Mouse (Mus musculus) neural tube, embryonic 12.5 days (tissue): ENCODE results near the gene Sfn. TPM values are rescaled to one million over a fixed set of nuclear protein-coding genes. Genes with fewer than 3 reads are reported as not detected.

ENCODE experiments used
- ATAC-seq: fragments of 200-750 bp; cut with Nextera tagmentation; 2 replicates; pipeline ENCODE4 v1.8.0; 2017; ENCODE audit warnings: low read depth, mild to moderate bottlenecking, moderate TSS enrichment, moderate library complexity; ENCODE audit not compliant: low FRiP score
- H3K27ac ChIP-seq: fragments of 300-500 bp; sonication (generic); 2 replicates; pipeline ENCODE4 v1.5.1; 2016
- H3K27me3 ChIP-seq: fragments of 300-500 bp; sonication (generic); replicated peaks from 2 replicates; pipeline ENCODE4 v1.6.1; 2016; ENCODE audit warnings: mild to moderate bottlenecking
- H3K36me3 ChIP-seq: fragments of 300-500 bp; sonication (generic); 2 replicates; pipeline ENCODE4 v1.6.1; 2016; ENCODE audit warnings: mild to moderate bottlenecking
- H3K4me1 ChIP-seq: fragments of 300-500 bp; sonication (generic); 2 replicates; pipeline ENCODE4 v1.6.1; 2016
- H3K4me2 ChIP-seq: fragments of 300-500 bp; sonication (generic); replicated peaks from 2 replicates; pipeline ENCODE4 v1.6.1; 2016; ENCODE audit warnings: mild to moderate bottlenecking
- H3K4me3 ChIP-seq: fragments of 300-500 bp; sonication (generic); 2 replicates; pipeline ENCODE4 v1.5.1; 2016
- H3K9ac ChIP-seq: fragments of 300-500 bp; sonication (generic); 2 replicates; pipeline ENCODE4 v1.6.1; 2016; ENCODE audit warnings: mild to moderate bottlenecking
- H3K9me3 ChIP-seq: fragments of 300-500 bp; sonication (generic); 2 replicates; pipeline ENCODE4 v1.6.1; 2016; ENCODE audit warnings: mild to moderate bottlenecking
- WGBS: fragments of 180-500 bp; shearing (Covaris S2); methylation state at CpG from one replicate; pipeline ENCODE4 v1.1.7; 2016; 5-methylcytosine and 5-hydroxymethylcytosine counted together
- polyA plus RNA-seq: library from polyadenylated mRNA; unstranded; fragments of >200 nt; fragmentation: Nextera tagmentation; extraction: Ambion mirVana; gene quantifications from 2 replicates; pipeline ENCODE4 v1.2.1, GENCODE M21; 2016

Sfn gene
- polyA plus RNA-seq, 1 experiment from 2014 or later: 9.5 TPM

DNA sequence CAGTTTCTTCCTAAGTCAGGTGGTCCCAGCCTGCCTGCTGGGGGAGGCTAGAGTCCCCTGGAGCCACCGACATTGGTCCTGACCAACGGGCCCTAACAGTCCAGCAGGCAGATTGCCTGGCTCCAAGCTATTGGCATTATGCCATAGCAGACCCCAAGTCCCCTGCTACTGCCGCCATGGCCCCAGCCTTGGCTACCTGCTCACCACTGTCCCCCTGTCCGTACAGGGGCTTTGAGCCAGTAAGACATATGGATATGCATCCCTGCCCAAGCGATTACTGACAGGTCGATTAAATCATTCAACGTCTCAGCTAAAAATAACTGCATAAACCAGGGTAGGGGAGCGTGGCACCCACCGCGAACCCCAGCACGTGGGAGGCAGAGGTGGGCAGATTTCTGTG, 16.0 kb upstream of the Sfn start:
- Histone ChIP-seq H3K9me3 (no peaks in the 10 kb centered on the region), H3K4me1 (no peaks in the 10 kb centered on the region), H3K4me3 (no peak overlapping the region), H3K27ac (no peak overlapping the region), H3K9ac (no peak overlapping the region), H3K27me3 (no peaks in the 10 kb centered on the region), H3K4me2 (no peak overlapping the region), H3K36me3 (peaks cover 32% of the 10 kb centered on the region)
- WGBS: 94% methylated on average over 11 of the region's 11 CpGs
- ATAC-seq: no peak

DNA sequence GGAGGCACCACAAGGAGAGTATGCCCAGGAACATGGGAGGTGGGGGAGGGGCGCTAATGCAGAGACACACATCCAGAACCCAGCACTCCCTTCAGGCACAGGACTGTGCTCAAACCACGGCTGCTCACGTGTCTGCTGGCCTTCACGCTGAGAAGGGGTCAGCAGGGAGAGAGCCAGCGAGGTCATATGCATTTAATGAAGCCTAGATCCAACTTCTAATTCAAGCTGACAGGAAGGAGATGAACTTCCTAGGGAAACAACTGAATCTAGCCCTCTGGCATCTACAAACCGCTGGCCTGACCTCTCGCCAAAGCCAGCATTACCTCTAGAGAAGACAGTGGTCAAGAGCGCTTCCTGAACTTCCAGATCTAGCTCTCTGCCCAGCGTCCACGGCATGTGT, 13.4 kb upstream of the Sfn start:
- Histone ChIP-seq H3K27ac (no peak overlapping the region), H3K9ac (no peak overlapping the region), H3K36me3 (peaks cover 45% of the 10 kb centered on the region), H3K4me3 (no peak overlapping the region), H3K27me3 (no peaks in the 10 kb centered on the region), H3K4me1 (no peaks in the 10 kb centered on the region), H3K4me2 (no peak overlapping the region), H3K9me3 (no peaks in the 10 kb centered on the region)
- ATAC-seq: no peak
- 82% methylated on average over 10 of the region's 10 CpGs for WGBS

DNA sequence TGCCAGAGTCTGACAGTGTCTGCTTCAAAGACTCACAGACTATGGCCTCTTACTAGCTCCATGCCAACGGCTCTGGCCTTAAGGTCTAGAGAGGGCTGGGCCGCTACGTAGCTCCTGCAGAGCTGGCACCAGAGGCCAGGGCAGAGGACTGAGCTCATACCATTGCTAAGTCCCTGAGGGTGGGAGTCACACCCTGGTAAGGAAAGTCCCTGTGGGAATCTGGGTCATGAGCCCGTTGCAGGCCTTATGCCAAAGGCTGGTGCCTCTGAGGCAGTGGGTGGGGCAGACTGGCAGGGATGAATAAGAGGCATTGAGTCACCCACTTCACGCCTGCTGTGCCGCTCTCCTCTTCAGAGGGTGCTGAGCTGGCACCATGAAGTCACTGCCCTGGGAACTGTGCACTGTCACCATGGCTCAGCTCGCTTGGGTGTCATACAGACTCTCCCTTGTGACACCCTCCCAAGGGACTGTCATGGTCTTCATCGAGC, 12.3 kb upstream of the Sfn start:
- no peak overlapping the region for H3K9ac ChIP-seq
- no peaks in the 10 kb centered on the region for H3K27me3 ChIP-seq
- H3K4me3 ChIP-seq: no peak overlapping the region
- H3K4me1 ChIP-seq: no peaks in the 10 kb centered on the region
- 91% methylated on average over 8 of the region's 8 CpGs for WGBS
- no peaks in the 10 kb centered on the region for H3K9me3 ChIP-seq
- no peak overlapping the region for H3K4me2 ChIP-seq
- ATAC-seq: no peak
- no peak overlapping the region for H3K27ac ChIP-seq
- H3K36me3 ChIP-seq: peaks cover 45% of the 10 kb centered on the region

DNA sequence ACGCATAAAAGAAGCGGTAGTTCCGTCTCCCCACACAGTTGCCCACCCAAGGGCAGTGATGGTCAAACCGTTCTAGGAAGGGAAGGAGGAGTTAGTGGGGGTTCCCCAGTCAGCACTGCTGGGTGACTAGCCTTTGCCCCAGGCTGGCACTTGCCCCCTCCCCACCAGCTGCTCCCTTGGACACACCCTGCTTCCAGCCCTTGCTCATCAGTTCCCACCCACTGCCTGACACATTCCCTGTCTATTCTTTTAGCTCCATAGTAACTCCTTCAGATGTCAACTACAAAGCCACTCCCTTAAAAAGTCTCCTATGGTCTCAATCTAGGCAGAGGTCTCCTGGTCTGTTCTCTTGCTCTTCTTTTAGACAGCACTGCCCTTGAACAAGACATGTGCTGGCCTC, 11.9 kb upstream of the Sfn start:
- no peak overlapping the region for H3K27ac ChIP-seq
- H3K36me3 ChIP-seq: peaks cover 43% of the 10 kb centered on the region
- no peaks in the 10 kb centered on the region for H3K27me3 ChIP-seq
- ATAC-seq: no peak
- no peaks in the 10 kb centered on the region for H3K4me1 ChIP-seq
- H3K4me3 ChIP-seq: no peak overlapping the region
- no peak overlapping the region for H3K9ac ChIP-seq
- H3K9me3 ChIP-seq: no peaks in the 10 kb centered on the region
- WGBS: 94% methylated on average over 4 of the region's 4 CpGs
- no peak overlapping the region for H3K4me2 ChIP-seq

DNA sequence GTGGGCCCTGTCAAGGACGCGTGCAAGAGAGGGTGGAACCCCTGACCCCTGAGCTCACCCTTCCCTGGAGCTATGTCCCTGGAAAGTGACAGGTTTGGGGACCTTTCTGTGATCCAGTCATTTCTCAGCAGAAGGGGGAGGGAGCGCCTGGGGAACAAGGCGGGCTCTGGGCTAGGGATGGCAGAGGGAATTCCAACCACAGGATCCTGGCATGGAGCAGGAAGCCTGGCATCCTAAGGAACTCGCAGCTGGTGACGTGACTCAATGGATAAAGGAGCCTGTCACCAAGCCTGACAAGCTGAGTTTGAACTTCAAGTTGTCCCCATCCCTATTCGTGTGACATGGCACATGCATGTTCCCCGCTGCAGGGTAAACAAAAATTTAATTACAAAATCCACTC, 11.1 kb upstream of the Sfn start:
- no peak for ATAC-seq
- WGBS: 95% methylated on average over 8 of the region's 8 CpGs
- Histone ChIP-seq H3K27ac (no peak overlapping the region), H3K4me2 (no peak overlapping the region), H3K9ac (no peak overlapping the region), H3K27me3 (no peaks in the 10 kb centered on the region), H3K36me3 (peaks cover 48% of the 10 kb centered on the region), H3K4me3 (no peak overlapping the region), H3K4me1 (no peaks in the 10 kb centered on the region), H3K9me3 (no peaks in the 10 kb centered on the region)

DNA sequence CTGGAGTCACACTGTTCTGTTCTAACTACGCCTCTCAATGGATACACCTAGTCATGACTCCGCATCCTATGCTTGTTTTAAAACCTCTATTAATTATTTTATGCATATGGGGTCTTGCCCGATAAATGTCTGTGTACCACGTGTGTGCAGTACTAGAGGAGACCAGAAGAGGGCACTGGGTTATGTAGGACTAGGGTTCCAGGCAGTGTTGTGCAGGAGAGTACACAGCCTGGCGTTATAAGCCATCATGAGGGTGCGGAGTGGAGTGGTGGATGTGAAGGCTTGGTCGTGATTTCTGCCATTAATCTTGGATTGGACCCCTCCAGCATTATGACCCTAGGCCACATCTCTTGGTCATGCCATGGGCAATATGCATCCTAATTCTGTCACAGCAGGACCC, 10.4 kb upstream of the Sfn start:
- no peaks in the 10 kb centered on the region for H3K9me3 ChIP-seq
- H3K27me3 ChIP-seq: no peaks in the 10 kb centered on the region
- H3K4me1 ChIP-seq: no peaks in the 10 kb centered on the region
- peaks cover 53% of the 10 kb centered on the region for H3K36me3 ChIP-seq
- no peak overlapping the region for H3K9ac ChIP-seq
- ATAC-seq: no peak
- no peak overlapping the region for H3K4me2 ChIP-seq
- H3K27ac ChIP-seq: no peak overlapping the region
- 94% methylated on average over 7 of the region's 7 CpGs for WGBS
- H3K4me3 ChIP-seq: no peak overlapping the region

DNA sequence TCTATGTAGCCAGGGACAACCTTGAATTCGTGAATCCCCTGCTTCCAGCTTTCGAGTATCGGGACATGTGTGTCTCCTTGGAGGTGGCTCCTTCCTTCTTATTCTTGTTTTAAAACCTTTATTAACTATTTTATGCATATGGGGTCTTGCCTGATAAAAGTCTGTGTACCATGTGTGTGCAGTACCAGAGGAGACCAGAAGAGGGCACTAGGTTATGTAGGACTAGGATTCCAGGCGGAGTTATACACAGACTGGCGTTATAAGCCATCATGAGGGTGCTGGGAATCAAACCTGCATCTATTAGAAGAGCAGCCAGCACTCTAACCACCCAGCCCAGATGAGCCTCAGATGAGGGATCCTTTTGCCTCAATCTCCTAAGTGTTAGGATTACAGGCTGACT, 9.8 kb upstream of the Sfn start:
- H3K36me3 ChIP-seq: peaks cover 58% of the 10 kb centered on the region
- ATAC-seq: no peak
- 97% methylated on average over 5 of the region's 5 CpGs for WGBS
- H3K4me3 ChIP-seq: no peak overlapping the region
- no peaks in the 10 kb centered on the region for H3K27me3 ChIP-seq
- H3K9me3 ChIP-seq: no peaks in the 10 kb centered on the region
- no peak overlapping the region for H3K9ac ChIP-seq
- H3K27ac ChIP-seq: no peak overlapping the region
- H3K4me2 ChIP-seq: no peak overlapping the region
- no peaks in the 10 kb centered on the region for H3K4me1 ChIP-seq

DNA sequence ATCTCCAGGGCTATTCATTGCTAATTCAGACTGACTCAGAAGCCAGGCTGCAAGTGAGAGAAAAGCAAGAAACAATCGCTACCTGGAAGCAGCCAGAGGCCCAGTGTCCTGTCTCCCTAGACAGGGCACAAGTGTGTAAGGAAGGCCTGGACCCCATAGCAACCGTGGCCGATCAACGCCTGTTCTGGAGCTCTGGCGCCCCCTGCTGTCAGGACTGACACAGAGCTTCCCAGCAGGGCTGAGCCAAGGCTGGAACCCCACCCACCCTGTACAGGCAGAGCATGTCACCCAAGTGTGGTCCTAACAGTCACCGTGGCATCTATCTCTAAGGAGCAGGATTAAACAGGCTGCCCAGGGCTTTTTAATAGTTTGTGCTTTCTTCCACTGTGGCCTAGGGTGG, 7.8 kb upstream of the Sfn start:
- 19% methylated on average over 6 of the region's 6 CpGs for WGBS
- Histone ChIP-seq H3K4me1 (no peaks in the 10 kb centered on the region), H3K4me2 (no peak overlapping the region), H3K4me3 (no peak overlapping the region), H3K9ac (no peak overlapping the region), H3K9me3 (no peaks in the 10 kb centered on the region), H3K27me3 (no peaks in the 10 kb centered on the region), H3K27ac (no peak overlapping the region), H3K36me3 (peaks cover 63% of the 10 kb centered on the region)
- 0 out of 2 replicates have a peak, but pooled peaks have one; percentile 50 for ATAC-seq

DNA sequence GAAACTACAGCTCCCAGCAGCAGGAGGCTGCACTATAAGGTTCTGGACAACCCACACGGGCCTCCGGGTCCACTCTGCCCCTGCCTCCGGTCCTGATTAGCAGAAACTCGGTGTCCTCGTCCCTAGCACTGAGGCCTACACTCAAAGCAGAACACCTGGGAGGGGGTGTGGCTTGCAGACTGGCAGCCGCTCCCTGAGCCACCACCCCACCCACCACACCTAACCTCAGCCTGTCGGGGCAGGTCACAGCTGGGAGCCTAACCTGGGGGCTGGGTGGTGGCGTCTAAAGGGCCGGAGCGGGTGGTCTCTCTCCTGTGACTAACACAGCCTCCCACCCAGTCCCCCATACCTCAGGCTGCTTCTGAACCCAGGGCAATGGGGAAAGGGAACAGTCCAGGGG, 5.3 kb upstream of the Sfn start:
- no peak for ATAC-seq
- Histone ChIP-seq H3K9me3 (no peaks in the 10 kb centered on the region), H3K27ac (no peak overlapping the region), H3K4me2 (no peak overlapping the region), H3K36me3 (peaks cover 49% of the 10 kb centered on the region), H3K4me3 (no peak overlapping the region), H3K27me3 (peaks cover 13% of the 10 kb centered on the region), H3K9ac (no peak overlapping the region), H3K4me1 (no peaks in the 10 kb centered on the region)
- WGBS: 80% methylated on average over 10 of the region's 10 CpGs

DNA sequence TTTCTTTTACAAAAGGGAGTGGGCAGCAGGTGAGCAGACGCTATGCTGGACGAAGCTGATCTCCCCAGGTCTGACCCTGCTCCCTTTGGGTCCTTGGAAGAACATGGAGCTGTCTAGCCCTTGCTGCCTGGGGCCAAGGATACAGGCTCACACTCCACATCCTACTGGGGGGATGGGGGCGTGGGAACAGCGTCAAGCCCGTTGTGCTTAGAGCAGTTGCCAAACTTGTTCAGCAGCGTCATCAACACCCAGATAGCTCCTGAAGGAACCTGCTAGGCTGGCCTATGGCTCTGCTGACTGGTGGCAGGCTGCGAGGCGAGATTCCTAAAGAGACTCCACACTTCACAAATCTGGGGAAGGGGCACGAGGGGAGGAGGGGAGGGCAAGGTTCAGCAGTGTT, 3.4 kb upstream of the Sfn start:
- Histone ChIP-seq H3K27ac (no peak overlapping the region), H3K4me1 (peaks cover 4% of the 10 kb centered on the region), H3K9ac (no peak overlapping the region), H3K36me3 (peaks cover 38% of the 10 kb centered on the region), H3K4me3 (no peak overlapping the region), H3K27me3 (peaks cover 32% of the 10 kb centered on the region), H3K4me2 (no peak overlapping the region), H3K9me3 (no peaks in the 10 kb centered on the region)
- 59% methylated on average over 9 of the region's 9 CpGs for WGBS
- no peak for ATAC-seq

DNA sequence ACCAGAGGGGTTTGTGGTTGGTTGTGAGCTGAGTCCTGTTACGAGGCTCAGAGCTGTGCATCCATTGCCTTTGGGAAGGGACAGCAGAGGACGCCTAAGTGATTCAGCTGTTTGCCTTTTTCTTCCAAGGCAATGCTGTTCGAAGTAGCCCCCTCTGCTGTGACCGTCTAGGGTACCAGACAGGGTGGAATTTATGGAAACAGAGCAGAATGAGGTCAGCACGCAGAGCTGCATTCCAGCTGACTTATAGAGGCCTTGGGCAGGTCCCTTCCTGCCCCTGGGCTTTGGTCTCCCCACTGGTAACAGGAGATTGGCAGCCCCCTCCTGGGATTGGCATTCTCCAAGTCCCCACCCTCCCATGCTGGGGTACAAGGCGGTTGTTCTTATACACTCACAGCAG, 2.9 kb upstream of the Sfn start:
- WGBS: 64% methylated on average over 6 of the region's 6 CpGs
- Histone ChIP-seq H3K4me3 (no peak overlapping the region), H3K4me1 (peaks cover 8% of the 10 kb centered on the region), H3K36me3 (peaks cover 38% of the 10 kb centered on the region), H3K27me3 (peaks cover 37% of the 10 kb centered on the region), H3K9ac (no peak overlapping the region), H3K27ac (no peak overlapping the region), H3K9me3 (no peaks in the 10 kb centered on the region), H3K4me2 (no peak overlapping the region)
- no peak for ATAC-seq

DNA sequence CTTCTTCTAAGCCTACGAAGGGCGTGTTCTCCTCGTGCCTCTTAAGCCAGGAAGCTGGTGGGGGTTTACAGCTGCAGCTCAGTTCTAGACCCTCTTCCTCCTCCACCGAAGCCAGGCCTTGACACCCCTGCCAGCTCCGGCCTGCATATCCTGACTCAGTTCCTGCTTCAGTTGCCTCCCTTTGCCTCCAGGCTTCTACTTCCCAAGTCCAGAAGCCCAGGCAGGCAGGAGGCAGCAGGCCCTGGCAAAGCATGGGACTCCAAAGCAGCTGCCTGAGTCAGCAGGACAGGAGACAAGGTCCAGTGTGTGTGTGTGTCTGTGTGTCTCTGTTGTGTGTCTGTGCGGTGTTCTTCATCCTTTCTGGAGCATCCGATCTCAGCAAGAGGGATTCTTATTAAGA, 2.2 kb upstream of the Sfn start:
- Histone ChIP-seq H3K9me3 (no peaks in the 10 kb centered on the region), H3K27ac (no peak overlapping the region), H3K27me3 (peaks cover 44% of the 10 kb centered on the region), H3K4me1 (peaks cover 15% of the 10 kb centered on the region), H3K36me3 (peaks cover 38% of the 10 kb centered on the region), H3K4me3 (no peak overlapping the region), H3K4me2 (no peak overlapping the region), H3K9ac (no peak overlapping the region)
- 90% methylated on average over 7 of the region's 7 CpGs for WGBS
- ATAC-seq: no peak

DNA sequence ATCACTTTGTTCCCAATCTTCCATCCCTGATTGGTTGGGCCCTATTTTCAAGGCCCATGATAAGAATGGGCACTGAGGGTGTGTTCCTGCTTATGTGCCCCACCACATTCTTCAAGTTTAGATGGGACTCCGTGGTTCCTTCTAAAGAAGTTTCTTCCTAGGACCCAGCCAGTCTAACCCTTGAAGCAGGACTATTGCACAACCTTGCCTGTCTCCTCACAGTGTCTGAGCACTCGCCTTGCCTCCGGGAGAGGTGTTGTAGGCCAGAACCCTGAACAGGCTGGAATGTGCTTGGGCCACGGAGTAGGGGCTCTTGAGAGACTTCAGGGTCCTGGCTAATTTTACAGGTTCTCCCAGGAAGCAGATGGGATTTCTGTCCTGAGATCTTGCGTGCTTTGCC, 1.1 kb upstream of the Sfn start:
- Histone ChIP-seq H3K4me1 (peaks cover 16% of the 10 kb centered on the region), H3K36me3 (peaks cover 32% of the 10 kb centered on the region), H3K27me3 (peaks cover 55% of the 10 kb centered on the region), H3K9me3 (no peaks in the 10 kb centered on the region), H3K27ac (no peak overlapping the region), H3K4me2 (no peak overlapping the region), H3K4me3 (no peak overlapping the region), H3K9ac (no peak overlapping the region)
- ATAC-seq: no peak
- WGBS: 91% methylated on average over 5 of the region's 5 CpGs
